Mouse (Mus musculus) embryonic fibroblast, embryonic 13.5 days (primary cell): Measurements from ENCODE around the gene Zcchc13.

Experiments
- CTCF ChIP-seq: IDR thresholded peaks from 2 replicates; pipeline ENCODE4 v1.5.1; 2011; ENCODE audit warnings: mild to moderate bottlenecking, control low read depth, low read length, moderate library complexity, borderline replicate concordance; ENCODE audit not compliant: insufficient read depth
- POLR2A ChIP-seq: IDR thresholded peaks from 2 replicates; pipeline ENCODE4 v1.6.1; 2011; ENCODE audit warnings: low read depth, mild to moderate bottlenecking, control low read depth, low read length, moderate library complexity

DNA sequence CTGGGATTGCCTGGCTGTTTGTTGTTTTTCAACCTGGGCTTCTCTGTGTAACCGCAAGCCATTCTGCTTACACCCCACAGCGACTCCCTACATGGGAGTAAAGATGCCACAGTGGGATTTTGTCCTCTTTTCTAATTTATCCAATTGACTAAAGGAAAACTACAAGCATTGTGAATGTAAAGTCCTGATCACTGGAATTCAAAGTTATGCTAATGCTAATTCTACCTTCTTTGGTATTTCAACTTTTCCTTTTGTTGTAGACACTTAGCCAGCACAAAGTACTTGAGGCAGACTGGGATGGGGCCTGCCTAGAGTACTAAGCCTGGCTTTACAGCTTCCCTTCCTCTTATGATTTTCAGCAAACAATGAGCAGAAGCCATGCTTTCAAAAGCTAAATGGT lies 18.9 kb upstream of the Zcchc13 start:
- TF ChIP-seq CTCF: no peak
- TF ChIP-seq POLR2A: no peak
